Mouse (Mus musculus): ENCODE measurements around the gene Ccn5. TPM values are rescaled to one million over a fixed set of nuclear protein-coding genes. Genes with fewer than 3 reads are reported as not detected.
A peak's percentile ranks its signal among the peaks of the same experiment; 100 is the strongest.

The Ccn5 gene
- total RNA-seq, 2 experiments from 2014 or later, result not detected

DNA sequence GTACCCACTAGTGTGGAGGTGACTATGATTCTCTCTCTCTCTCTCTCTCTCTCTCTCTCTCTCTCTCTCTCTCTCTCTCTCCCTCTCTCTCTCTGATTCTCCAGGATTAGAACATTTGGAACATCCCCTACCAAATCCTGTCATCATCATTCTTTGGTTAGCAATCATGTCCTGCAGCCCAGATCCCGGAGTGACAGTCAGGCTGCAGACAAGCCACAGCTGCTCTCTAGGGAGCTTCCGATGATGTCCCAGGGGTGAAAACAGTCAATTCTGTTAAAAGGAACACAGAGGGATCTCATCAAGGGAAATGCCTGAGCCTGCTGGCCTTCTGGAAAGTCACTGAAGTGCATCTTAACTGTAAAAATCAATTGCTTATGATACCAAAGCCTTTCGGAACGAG, 21.4 kb downstream of the Ccn5 start:
- no peak for DNase-seq (ENCODE audit: low spot score in 2 of 2)

DNA sequence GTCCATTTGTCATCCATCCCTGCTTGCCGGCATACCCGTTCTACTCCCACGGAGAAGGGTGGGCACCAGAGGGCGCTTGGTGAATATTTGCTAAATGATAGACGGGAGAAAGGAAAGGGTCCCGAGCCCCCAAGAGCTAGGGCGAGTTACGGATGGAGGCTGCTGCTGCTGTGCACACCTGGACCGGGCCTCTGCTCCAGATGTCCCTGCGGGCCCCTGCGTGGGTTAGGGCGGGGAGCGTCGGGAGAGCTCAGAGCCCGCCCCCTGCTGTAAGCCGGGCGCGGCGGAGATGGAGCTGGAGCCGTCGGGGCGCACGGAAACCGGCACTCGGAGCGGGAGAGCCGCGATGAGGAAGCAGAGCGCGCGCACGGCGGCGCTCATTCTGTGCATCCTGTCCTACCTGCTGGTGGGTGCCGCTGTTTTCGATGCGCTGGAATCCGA, 32.8 kb downstream of the Ccn5 start, which contains the start of gene Kcnk15:
Gene Kcnk15, plus strand, starts transcription at position 191 of the 441 bp plus-strand sequence.
- DNase-seq (ENCODE audit: low spot score in 2 of 2), result no peak

GRCm38 (mm10) chr2:163857233-163857632, 36.6 kb downstream of the Ccn5 start:
- no peak for DNase-seq (ENCODE audit: low spot score in 2 of 2)

DNA sequence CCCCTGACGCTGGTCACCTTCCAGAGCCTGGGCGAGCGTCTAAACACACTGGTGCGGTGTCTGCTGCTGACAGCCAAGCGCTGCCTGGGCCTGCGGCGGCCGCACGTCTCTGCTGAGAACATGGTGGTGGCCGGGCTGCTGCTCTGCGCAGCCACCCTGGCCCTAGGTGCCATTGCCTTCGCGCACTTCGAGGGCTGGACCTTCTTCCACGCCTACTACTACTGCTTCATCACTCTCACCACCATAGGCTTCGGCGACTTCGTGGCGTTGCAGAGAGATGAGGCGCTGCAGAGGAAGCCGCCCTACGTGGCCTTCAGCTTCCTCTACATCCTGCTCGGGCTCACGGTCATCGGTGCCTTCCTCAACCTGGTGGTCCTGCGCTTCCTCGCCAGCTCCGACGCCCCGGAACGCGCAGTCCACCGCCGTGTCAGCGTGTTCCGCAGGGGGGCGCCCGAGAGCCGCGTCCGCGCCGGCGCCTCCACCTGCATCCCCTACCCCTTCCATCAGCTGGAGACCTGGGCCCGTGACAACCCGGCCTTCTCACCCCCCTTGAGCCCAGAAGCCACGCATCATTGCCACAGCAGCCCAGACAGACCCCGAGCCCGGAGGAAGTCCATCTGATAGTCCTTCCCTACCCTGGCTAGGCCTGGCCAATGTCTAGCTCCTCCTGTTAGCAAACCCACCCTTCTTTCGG, 37.7 kb downstream of the Ccn5 start:
- peak in 1 of 2 experiments; percentile 43 for DNase-seq (ENCODE audit: low spot score in 2 of 2)

GRCm38 (mm10) chr2:163865311-163865710, 44.6 kb downstream of the Ccn5 start:
- no peak for DNase-seq (ENCODE audit: low spot score in 2 of 2)

GRCm38 (mm10) chr2:163866061-163866460, 45.4 kb downstream of the Ccn5 start:
- no peak for DNase-seq (ENCODE audit: low spot score in 2 of 2)

DNA sequence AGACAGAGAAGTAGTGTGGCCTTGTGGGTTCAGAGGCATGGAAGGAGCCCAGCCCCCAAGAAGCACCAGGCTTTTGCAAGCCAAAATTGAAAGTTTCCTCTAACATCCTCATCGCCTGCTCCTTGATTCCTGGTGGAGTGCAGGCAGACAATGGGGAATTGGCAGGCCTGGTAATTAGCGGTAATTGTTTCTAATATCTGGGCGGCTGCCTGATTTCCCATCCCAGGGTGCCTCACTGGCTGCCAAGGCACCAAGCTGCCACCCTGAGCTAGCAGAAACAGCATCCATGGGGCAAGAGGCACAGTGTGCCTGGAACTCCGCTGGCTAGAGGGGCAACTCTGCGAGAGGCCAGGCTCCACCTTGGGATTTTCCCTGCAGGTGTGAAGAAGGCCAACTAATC, 49.1 kb downstream of the Ccn5 start:
- DNase-seq (ENCODE audit: low spot score in 2 of 2), result no peak

DNA sequence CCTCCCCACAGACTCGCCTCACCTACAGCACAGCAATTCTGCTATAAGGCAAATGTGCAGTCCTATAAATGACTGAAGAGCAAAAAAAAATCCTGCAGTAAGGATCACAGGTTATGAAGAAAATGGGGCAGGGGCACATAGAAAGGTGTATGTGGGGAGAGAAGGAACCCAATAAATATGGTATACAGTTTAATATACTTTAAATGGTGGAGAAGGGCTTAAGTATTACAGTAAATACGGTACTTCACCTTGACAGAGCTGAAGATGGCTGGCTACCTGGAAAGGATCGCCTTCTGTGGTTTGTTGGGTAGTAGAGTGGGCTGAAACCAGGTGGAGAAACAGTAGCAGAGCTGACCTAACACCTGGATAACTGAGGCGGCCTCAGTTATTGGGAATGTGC, 50.6 kb downstream of the Ccn5 start:
- no peak for DNase-seq (ENCODE audit: low spot score in 2 of 2)

DNA sequence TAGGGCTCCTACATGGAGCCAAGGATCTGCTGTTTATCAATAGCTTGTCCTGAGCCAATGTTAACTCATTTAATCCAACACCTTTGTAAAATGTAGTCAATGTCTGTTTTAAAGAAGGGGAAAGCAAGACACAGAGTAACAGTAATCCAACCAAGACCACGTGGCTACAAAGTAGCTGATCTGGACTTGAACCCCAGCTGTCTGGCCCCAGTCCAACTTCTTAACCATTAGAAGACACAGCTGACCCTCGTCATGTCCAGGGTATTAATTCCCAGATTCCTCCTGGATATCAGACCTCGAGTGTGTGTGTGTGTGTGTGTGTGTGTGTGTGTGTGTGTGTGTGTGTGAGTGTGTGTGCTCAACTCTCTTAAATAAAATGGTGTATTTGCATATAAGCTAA, 51.2 kb downstream of the Ccn5 start:
- no peak for DNase-seq (ENCODE audit: low spot score in 2 of 2)

DNA sequence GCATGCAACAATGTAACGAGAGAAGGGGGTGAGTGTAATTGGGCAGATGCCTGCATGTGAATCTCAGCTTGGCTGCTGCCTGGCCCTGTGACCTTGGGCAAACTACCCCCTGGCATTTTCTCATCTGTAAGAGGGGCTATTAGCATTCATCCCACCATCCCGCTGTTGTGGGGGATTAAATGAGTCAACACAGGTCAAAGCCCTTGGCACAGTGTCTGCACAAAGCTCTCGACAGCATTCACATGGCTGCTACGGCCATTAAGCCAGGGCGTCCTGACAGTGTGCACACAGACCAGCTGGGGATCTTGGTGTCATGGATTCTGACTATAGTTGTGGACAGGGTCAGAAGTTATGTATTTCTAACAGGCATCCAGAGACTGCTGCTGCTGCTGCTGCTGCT, 54.2 kb downstream of the Ccn5 start:
- no peak for DNase-seq (ENCODE audit: low spot score in 2 of 2)

DNA sequence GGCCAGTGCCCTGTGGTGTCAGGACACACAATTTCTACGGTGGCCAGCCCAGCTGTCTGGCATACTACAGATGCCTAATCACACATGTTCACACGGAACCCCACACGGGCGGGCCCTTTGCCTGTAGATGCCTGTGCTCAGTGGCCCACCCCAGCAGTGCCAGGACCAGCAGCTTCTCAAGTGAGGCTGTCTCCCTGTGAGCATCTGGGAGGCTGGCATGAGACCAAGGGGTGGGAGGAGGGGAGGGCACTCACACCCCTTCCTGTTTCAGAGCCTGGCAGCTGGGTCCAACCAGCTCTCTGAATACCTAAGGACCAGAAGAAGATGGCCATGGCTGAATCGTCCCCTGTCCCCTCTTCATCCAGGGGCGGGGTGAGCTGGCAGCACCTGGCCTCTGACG, 54.8 kb downstream of the Ccn5 start:
- no peak for DNase-seq (ENCODE audit: low spot score in 2 of 2)

- no peak for DNase-seq (ENCODE audit: low spot score in 2 of 2)
Measured at GRCm38 (mm10) chr2:163876830-163877498, 56.3 kb downstream of the Ccn5 start.

- peak in 1 of 2 experiments; percentile 45 for DNase-seq (ENCODE audit: low spot score in 2 of 2)
Measured at GRCm38 (mm10) chr2:163880891-163881290, 60.2 kb downstream of the Ccn5 start.

Other genes starting within 250 kb of the Ccn5 start
- 10 to 100 TPM; 27.9 to 30.5 TPM for gene Ttpal, start 218.5 kb upstream of the Ccn5 start, total RNA-seq (2021)
- gene Serinc3, start 175.7 kb upstream of the Ccn5 start, total RNA-seq (2021), result 100 to 1,000 TPM; 413 to 434 TPM
- gene Pkig, start 162.5 kb upstream of the Ccn5 start, total RNA-seq (2021), result 10 to 100 TPM; 67.4 to 72.8 TPM
- gene Ada, start 70.6 kb upstream of the Ccn5 start, total RNA-seq (2021), result 1 to 10 TPM; 6.1 TPM
- not detected for gene Kcnk15, start 32.8 kb downstream of the Ccn5 start, total RNA-seq (2021)
- gene Rims4, start 97.8 kb downstream of the Ccn5 start, total RNA-seq (2021), result 100 to 1,000 TPM; 101 to 103 TPM
- 100 to 1,000 TPM; 260 to 263 TPM for gene Ywhab, start 174.1 kb downstream of the Ccn5 start, total RNA-seq (2021)
- gene Pabpc1l, start 204.6 kb downstream of the Ccn5 start, total RNA-seq (2021), result 1 to 10 TPM; 3.6 to 3.8 TPM
- gene Stk4, start 249.5 kb downstream of the Ccn5 start, total RNA-seq (2021), result 10 to 100 TPM; 33.1 to 34.8 TPM